Mouse (Mus musculus) spleen, adult 2 months (tissue): Measurements from ENCODE around the gene Sh3pxd2b.

Experiments used
- CTCF ChIP-seq: fragments of 200-500 bp; IDR thresholded peaks from 2 replicates; pipeline ENCODE4 v1.5.1; 2011; ENCODE audit warnings: mild to moderate bottlenecking, inconsistent platforms; ENCODE audit not compliant: insufficient read depth, insufficient read length, insufficient replicate concordance; ENCODE audit errors: extremely low read depth
- POLR2A ChIP-seq: fragments of 200-500 bp; IDR thresholded peaks from 2 replicates; pipeline ENCODE4 v1.6.1; 2011; ENCODE audit warnings: low read depth, low read length, inconsistent platforms

GRCm38 (mm10) chr11:32331075-32331474, 16.5 kb upstream of the Sh3pxd2b start:
- no peak for TF ChIP-seq POLR2A
- no peak for TF ChIP-seq CTCF
